ENCODE assay signal across 8 mouse cellular contexts in the genomic region with DNA sequence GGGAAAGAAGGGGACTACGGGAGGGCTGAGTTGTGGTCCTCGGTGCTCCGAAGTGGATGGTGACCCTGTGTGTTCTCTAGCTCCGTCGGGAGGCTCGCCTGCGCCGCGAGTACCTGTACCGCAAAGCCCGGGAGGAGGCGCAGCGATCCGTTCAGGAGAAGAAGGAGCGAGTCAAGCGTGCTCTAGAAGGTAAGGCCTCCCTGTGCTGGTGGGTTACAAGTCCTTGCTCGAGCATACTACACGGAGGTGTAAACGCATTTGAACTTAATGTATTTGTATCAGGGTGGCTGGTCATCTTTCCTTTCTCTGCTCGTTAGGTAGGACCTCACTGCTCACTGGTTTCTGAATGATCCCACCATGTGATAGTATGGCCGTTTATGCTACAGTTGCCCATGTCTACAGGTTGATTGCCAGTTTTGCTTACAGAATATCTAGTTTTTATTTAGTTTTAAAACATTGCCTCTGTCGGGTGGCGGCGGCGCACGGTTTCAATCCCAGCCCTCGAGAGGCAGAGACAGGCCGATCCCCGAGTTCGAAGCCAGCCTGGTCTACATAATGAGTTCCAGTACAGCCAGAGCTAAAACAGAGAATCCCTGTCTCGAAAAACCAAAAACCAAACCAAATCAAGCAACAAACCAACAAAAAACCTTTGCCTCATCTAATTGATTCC. TPM values are rescaled to one million over a fixed set of nuclear protein-coding genes. Genes with fewer than 3 reads are reported as not detected.
DNase-seq lines count a peak whose midpoint lies in the region; ATAC-seq lines count a peak whose summit lies in the region.

No protein-coding gene starts in this region.

- WGBS in kidney, embryonic 16.5 days: 8% methylated on average over 30 of the region's 31 CpGs
- 9% methylated on average over 31 of the region's 31 CpGs for WGBS in forebrain, embryonic 10.5 days
- 4% methylated on average over 31 of the region's 31 CpGs for WGBS in liver, embryonic 11.5 days
- WGBS in stomach, embryonic 14.5 days: 7% methylated on average over 31 of the region's 31 CpGs

- no peak for DNase-seq in kidney, postnatal 10 days
- DNase-seq in ZHBTc4 (ENCODE audit: low read depth, low spot score) (peak; percentile 39), adipocyte (ENCODE audit: low spot score) (no peak)
- no peak for DNase-seq in forebrain, embryonic 10.5 days (ENCODE audit: extremely low spot score, low spot score)
- no peak for DNase-seq in liver, embryonic 11.5 days (ENCODE audit: low spot score)
- DNase-seq in left cerebral cortex, adult 18-20 months (ENCODE audit: low spot score in 2 of 2): no peak

- peak overlapping the region; percentile 79; the same call in 1 of the 2 replicates for H3K27ac ChIP-seq in kidney, embryonic 16.5 days (ENCODE audit: low read length)
- H3K27ac ChIP-seq in forebrain, embryonic 10.5 days: peak overlapping the region; percentile 88
- H3K27ac ChIP-seq in liver, embryonic 11.5 days (ENCODE audit: low read depth, low read length): no peak overlapping the region
- H3K27ac ChIP-seq in stomach, embryonic 14.5 days (ENCODE audit: low read length): peak overlapping the region; percentile 44; the same call in 1 of the 2 replicates

- H3K4me1 ChIP-seq in kidney, embryonic 16.5 days (ENCODE audit: insufficient read depth, low read length): peaks cover 13% of the 10 kb centered on the region
- H3K4me1 ChIP-seq in forebrain, embryonic 10.5 days: peaks cover 30% of the 10 kb centered on the region
- H3K4me1 ChIP-seq in liver, embryonic 11.5 days (replicated peaks; ENCODE audit: control insufficient read depth, insufficient read depth, low read length): peaks cover 6% of the 10 kb centered on the region; the same call in 1 of the 2 replicates
- no peaks in the 10 kb centered on the region for H3K4me1 ChIP-seq in stomach, embryonic 14.5 days (ENCODE audit: control insufficient read depth, insufficient read depth, low read length)

- H3K4me3 ChIP-seq in kidney, embryonic 16.5 days (ENCODE audit: low read length): peak overlapping the region; percentile 89
- peak overlapping the region; percentile 80 for H3K4me3 ChIP-seq in forebrain, embryonic 10.5 days
- peak overlapping the region; percentile 70 for H3K4me3 ChIP-seq in liver, embryonic 11.5 days (ENCODE audit: low read depth, low read length)
- H3K4me3 ChIP-seq in stomach, embryonic 14.5 days (ENCODE audit: low read depth, low read length): peak overlapping the region; percentile 71

- H3K9me3 ChIP-seq in kidney, embryonic 16.5 days (ENCODE audit: low read length): no peaks in the 10 kb centered on the region
- no peaks in the 10 kb centered on the region for H3K9me3 ChIP-seq in forebrain, embryonic 10.5 days
- no peaks in the 10 kb centered on the region for H3K9me3 ChIP-seq in liver, embryonic 11.5 days (ENCODE audit: control insufficient read depth, low read length)
- H3K9me3 ChIP-seq in stomach, embryonic 14.5 days (ENCODE audit: control insufficient read depth, low read depth, low read length): no peaks in the 10 kb centered on the region

- H3K27me3 ChIP-seq in kidney, embryonic 16.5 days (ENCODE audit: insufficient read depth, low read length): no peaks in the 10 kb centered on the region
- no peaks in the 10 kb centered on the region for H3K27me3 ChIP-seq in forebrain, embryonic 10.5 days (ENCODE audit: poor library complexity, severe bottlenecking)
- H3K27me3 ChIP-seq in liver, embryonic 11.5 days (replicated peaks; ENCODE audit: control insufficient read depth, insufficient read depth, low read length): no peaks in the 10 kb centered on the region
- H3K27me3 ChIP-seq in stomach, embryonic 14.5 days (ENCODE audit: control insufficient read depth, insufficient read depth, low read length): no peaks in the 10 kb centered on the region

- H3K4me2 ChIP-seq in kidney, embryonic 16.5 days (replicated peaks; ENCODE audit: low read depth, low read length): peak overlapping the region; percentile 70
- H3K4me2 ChIP-seq in liver, embryonic 11.5 days: peak overlapping the region; percentile 74
- H3K4me2 ChIP-seq in stomach, embryonic 14.5 days (replicated peaks; ENCODE audit: low read depth, low read length): peak overlapping the region; percentile 79

- H3K9ac ChIP-seq in kidney, embryonic 16.5 days (replicated peaks; ENCODE audit: low read length): peak overlapping the region; percentile 76
- H3K9ac ChIP-seq in liver, embryonic 11.5 days (ENCODE audit: low read depth, low read length): peak overlapping the region; percentile 63
- peak overlapping the region; percentile 52; the same call in 1 of the 2 replicates for H3K9ac ChIP-seq in stomach, embryonic 14.5 days (replicated peaks; ENCODE audit: low read depth, low read length)

- peaks cover 43% of the 10 kb centered on the region for H3K36me3 ChIP-seq in kidney, embryonic 16.5 days (ENCODE audit: insufficient read depth, low read length)
- peaks cover 51% of the 10 kb centered on the region for H3K36me3 ChIP-seq in forebrain, embryonic 10.5 days (replicated peaks)
- peaks cover 30% of the 10 kb centered on the region for H3K36me3 ChIP-seq in liver, embryonic 11.5 days (ENCODE audit: control insufficient read depth, insufficient read depth, low read length)
- H3K36me3 ChIP-seq in stomach, embryonic 14.5 days (ENCODE audit: control insufficient read depth, insufficient read depth, low read length): peaks cover 32% of the 10 kb centered on the region

- peak; percentile 56 for ATAC-seq in kidney, embryonic 16.5 days (ENCODE audit: low FRiP score, low TSS enrichment)
- ATAC-seq in liver, embryonic 11.5 days (replicated peaks; ENCODE audit: low FRiP score): peak; percentile 46
- ATAC-seq in stomach, embryonic 14.5 days (ENCODE audit: insufficient number of reproducible peaks, insufficient read depth, low FRiP score, low read depth): peak; percentile 19

RNA-seq across cellular contexts. Expression of a gene that starts 0.4 kb away (rescaled TPM):
- polyA plus RNA-seq in kidney, embryonic 16.5 days (2015; fragmentation: Nextera tagmentation; extraction: Ambion mirVana): 99.9 and 105 TPM in 2 replicates
- 118 and 119 TPM in 2 replicates for polyA plus RNA-seq in forebrain, embryonic 10.5 days (2016; fragmentation: Nextera tagmentation; extraction: Ambion mirVana)
- polyA plus RNA-seq in liver, embryonic 11.5 days (2014; fragmentation: Nextera tagmentation; extraction: Ambion mirVana): 141 and 156 TPM in 2 replicates
- polyA plus RNA-seq in stomach, embryonic 14.5 days (2014; fragmentation: Nextera tagmentation; extraction: Ambion mirVana): 74.8 and 83.4 TPM in 2 replicates
- 10 to 100 TPM; 34.2 to 36.5 TPM for total RNA-seq in left cerebral cortex, adult 18-20 months (2021)

RNA-seq across cellular contexts. Expression of a gene that starts 0.6 kb away (rescaled TPM):
- 56.6 and 59.2 TPM in 2 replicates for polyA plus RNA-seq in kidney, embryonic 16.5 days (2015; fragmentation: Nextera tagmentation; extraction: Ambion mirVana)
- polyA plus RNA-seq in forebrain, embryonic 10.5 days (2016; fragmentation: Nextera tagmentation; extraction: Ambion mirVana): 69.1 and 70.3 TPM in 2 replicates
- 65.5 and 65.9 TPM in 2 replicates for polyA plus RNA-seq in liver, embryonic 11.5 days (2014; fragmentation: Nextera tagmentation; extraction: Ambion mirVana)
- polyA plus RNA-seq in stomach, embryonic 14.5 days (2014; fragmentation: Nextera tagmentation; extraction: Ambion mirVana): 50.4 TPM in 2 replicates
- total RNA-seq in left cerebral cortex, adult 18-20 months (2021): 10 to 100 TPM; 12.9 to 15.9 TPM

RNA-seq across cellular contexts. Expression of a gene that starts 19.5 kb away (rescaled TPM):
- polyA plus RNA-seq in kidney, embryonic 16.5 days (2015; fragmentation: Nextera tagmentation; extraction: Ambion mirVana): 20.3 and 21.5 TPM in 2 replicates
- polyA plus RNA-seq in forebrain, embryonic 10.5 days (2016; fragmentation: Nextera tagmentation; extraction: Ambion mirVana): 3.4 and 6.0 TPM in 2 replicates
- polyA plus RNA-seq in liver, embryonic 11.5 days (2014; fragmentation: Nextera tagmentation; extraction: Ambion mirVana): 23.2 and 23.5 TPM in 2 replicates
- polyA plus RNA-seq in stomach, embryonic 14.5 days (2014; fragmentation: Nextera tagmentation; extraction: Ambion mirVana): 18.7 and 19.2 TPM in 2 replicates
- 1 to 10 TPM; 3.0 to 4.5 TPM for total RNA-seq in left cerebral cortex, adult 18-20 months (2021)

RNA-seq across cellular contexts. Expression of a gene that starts 58.1 kb away (rescaled TPM):
- not detected in 2 replicates for polyA plus RNA-seq in kidney, embryonic 16.5 days (2015; fragmentation: Nextera tagmentation; extraction: Ambion mirVana)
- polyA plus RNA-seq in forebrain, embryonic 10.5 days (2016; fragmentation: Nextera tagmentation; extraction: Ambion mirVana): not detected in 2 replicates
- not detected in 2 replicates for polyA plus RNA-seq in liver, embryonic 11.5 days (2014; fragmentation: Nextera tagmentation; extraction: Ambion mirVana)
- polyA plus RNA-seq in stomach, embryonic 14.5 days (2014; fragmentation: Nextera tagmentation; extraction: Ambion mirVana): not detected in 2 replicates
- total RNA-seq in left cerebral cortex, adult 18-20 months (2021): not detected
